Mouse (Mus musculus) stomach, postnatal 0 days (tissue): ENCODE results near the gene Hspb3. TPM values are rescaled to one million over a fixed set of nuclear protein-coding genes. Genes with fewer than 3 reads are reported as not detected.

Source experiments
- ATAC-seq: fragments of 200-750 bp; cut with Nextera tagmentation; 2 replicates; pipeline ENCODE4 v1.8.0; 2017; ENCODE audit not compliant: low FRiP score, low TSS enrichment
- DNase-seq: peaks from one replicate; pipeline ENCODE4 v3.0.0-alpha.2; 2016; ENCODE audit warnings: low spot score
- H3K27ac ChIP-seq: fragments of 300-500 bp; sonication (generic); replicated peaks from 2 replicates; pipeline ENCODE4 v1.5.1; 2014; ENCODE audit warnings: mild to moderate bottlenecking, control low read depth
- H3K27me3 ChIP-seq: fragments of 300-500 bp; sonication (generic); 2 replicates; pipeline ENCODE4 v1.6.1; 2014; ENCODE audit warnings: low read length; ENCODE audit not compliant: control insufficient read depth, insufficient read depth
- H3K36me3 ChIP-seq: fragments of 300-500 bp; sonication (generic); 2 replicates; pipeline ENCODE4 v1.6.1; 2014; ENCODE audit warnings: low read length, mixed read lengths; ENCODE audit not compliant: control insufficient read depth, insufficient read depth
- H3K4me1 ChIP-seq: fragments of 300-500 bp; sonication (generic); replicated peaks from 2 replicates; pipeline ENCODE4 v1.6.1; 2014; ENCODE audit warnings: antibody characterized with exemption; ENCODE audit not compliant: control insufficient read depth, insufficient read depth
- H3K4me2 ChIP-seq: fragments of 300-500 bp; sonication (generic); replicated peaks from 2 replicates; pipeline ENCODE4 v1.6.1; 2014; ENCODE audit warnings: low read depth, mild to moderate bottlenecking, control low read depth, moderate library complexity
- H3K4me3 ChIP-seq: fragments of 300-500 bp; sonication (generic); 2 replicates; pipeline ENCODE4 v1.5.1; 2014; ENCODE audit warnings: low read depth, low read length, control low read depth
- H3K9ac ChIP-seq: fragments of 300-500 bp; sonication (generic); 2 replicates; pipeline ENCODE4 v1.6.1; 2014; ENCODE audit warnings: mild to moderate bottlenecking, low read length, control low read depth, mixed read lengths
- H3K9me3 ChIP-seq: fragments of 300-500 bp; sonication (generic); 2 replicates; pipeline ENCODE4 v1.6.1; 2016; ENCODE audit warnings: low read length; ENCODE audit not compliant: control insufficient read depth
- CTCF ChIP-seq: IDR thresholded peaks from 2 replicates; pipeline ENCODE4 v1.5.1; 2016; ENCODE audit warnings: antibody characterized with exemption, low read depth, mild to moderate bottlenecking, moderate library complexity
- EP300 ChIP-seq: optimal IDR thresholded peaks from 2 replicates; pipeline ENCODE3; 2016; ENCODE audit warnings: antibody characterized with exemption
- WGBS: fragments of 180-500 bp; shearing (Covaris S2); extraction: QIAGEN DNeasy Blood & Tissue Kit; methylation state at CpG from one replicate; pipeline ENCODE4 v1.1.7; 2014; 5-methylcytosine and 5-hydroxymethylcytosine counted together
- polyA plus RNA-seq: library from polyadenylated mRNA; unstranded; fragments of >200 nt; fragmentation: Nextera tagmentation; extraction: Ambion mirVana; gene quantifications from 2 replicates; pipeline ENCODE4 v1.2.1, GENCODE M21; 2015

Gene Hspb3
- polyA plus RNA-seq, 1 experiment from 2014 or later, result not detected

DNA sequence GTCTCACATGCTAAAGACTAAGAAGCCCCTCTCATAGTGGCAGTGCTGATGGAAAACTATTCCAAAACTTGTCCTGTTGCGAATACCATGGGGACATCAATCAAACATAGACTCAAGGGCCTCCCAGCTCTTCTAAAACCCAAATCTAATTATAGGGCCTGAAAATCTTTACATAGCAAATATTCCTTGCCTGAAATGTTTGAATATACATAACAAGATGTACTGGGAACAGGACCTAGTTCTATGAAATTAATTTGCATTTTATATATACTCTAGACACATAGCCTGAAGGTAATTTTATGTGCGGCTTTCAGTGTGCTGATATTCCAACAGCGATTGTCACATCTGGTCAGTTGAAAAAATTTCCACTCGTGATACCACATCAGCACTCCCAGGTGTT lies 8.0 kb downstream of the Hspb3 start:
- no peak for ATAC-seq
- H3K9ac ChIP-seq, result no peak overlapping the region
- no peaks in the 10 kb centered on the region for H3K27me3 ChIP-seq
- no peak overlapping the region for H3K4me2 ChIP-seq
- no peaks in the 10 kb centered on the region for H3K36me3 ChIP-seq
- no peaks in the 10 kb centered on the region for H3K4me1 ChIP-seq
- no peak overlapping the region for H3K4me3 ChIP-seq
- TF ChIP-seq EP300 (no peak), CTCF (no peak)
- WGBS, result 89% methylated on average over 4 of the region's 4 CpGs
- DNase-seq, result no peak
- H3K9me3 ChIP-seq, result no peaks in the 10 kb centered on the region
- H3K27ac ChIP-seq, result no peak overlapping the region

GRCm38 (mm10) chr13:113640944-113641597 lies 22.4 kb downstream of the Hspb3 start:
- H3K9me3 ChIP-seq, result no peaks in the 10 kb centered on the region
- H3K27ac ChIP-seq, result no peak overlapping the region
- ATAC-seq, result no peak
- no peaks in the 10 kb centered on the region for H3K27me3 ChIP-seq
- no peak overlapping the region for H3K4me2 ChIP-seq
- no peaks in the 10 kb centered on the region for H3K4me1 ChIP-seq
- WGBS, result 80% methylated on average over 11 of the region's 11 CpGs
- DNase-seq, result no peak
- H3K9ac ChIP-seq, result no peak overlapping the region
- no peak overlapping the region for H3K4me3 ChIP-seq
- H3K36me3 ChIP-seq, result no peaks in the 10 kb centered on the region
- peak; percentile 65 for TF ChIP-seq CTCF
- TF ChIP-seq EP300, result no peak

GRCm38 (mm10) chr13:113638914-113639313 lies 24.6 kb downstream of the Hspb3 start:
- H3K4me1 ChIP-seq, result no peaks in the 10 kb centered on the region
- DNase-seq, result no peak
- TF ChIP-seq EP300 (no peak), CTCF (peak; percentile 76)
- WGBS, result 29% methylated on average over 7 of the region's 7 CpGs
- no peak for ATAC-seq
- H3K4me3 ChIP-seq, result no peak overlapping the region
- H3K9me3 ChIP-seq, result no peaks in the 10 kb centered on the region
- H3K9ac ChIP-seq, result no peak overlapping the region
- no peak overlapping the region for H3K27ac ChIP-seq
- H3K4me2 ChIP-seq, result no peak overlapping the region
- no peaks in the 10 kb centered on the region for H3K27me3 ChIP-seq
- H3K36me3 ChIP-seq, result no peaks in the 10 kb centered on the region

DNA sequence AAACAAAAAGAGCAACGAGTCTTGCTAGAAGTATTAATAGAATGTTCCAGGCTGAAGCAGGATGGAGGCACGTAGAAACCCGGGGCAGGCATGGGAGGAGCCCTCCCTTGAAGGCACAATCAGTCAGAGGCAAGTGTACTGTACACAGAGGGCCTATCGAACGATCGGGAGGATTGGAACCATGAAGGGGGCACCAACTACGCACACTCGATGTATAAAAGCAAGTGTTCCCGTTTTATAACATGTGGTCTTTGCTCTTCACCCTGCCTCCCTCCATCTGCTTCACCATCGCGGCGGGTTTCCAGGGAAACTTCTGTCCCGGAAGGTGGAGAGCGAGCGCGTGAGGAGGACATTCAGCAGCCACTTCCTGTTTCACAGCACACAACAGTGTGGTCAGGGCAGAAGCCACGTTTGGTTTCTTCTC lies 27.7 kb downstream of the Hspb3 start:
- no peak for TF ChIP-seq EP300
- no peak for TF ChIP-seq CTCF
- H3K27ac ChIP-seq, result peak overlapping the region; percentile 35
- ATAC-seq (no peak), DNase-seq (no peak)
- H3K4me2 ChIP-seq, result no peak overlapping the region
- H3K36me3 ChIP-seq, result no peaks in the 10 kb centered on the region
- 68% methylated on average over 17 of the region's 17 CpGs for WGBS
- H3K9me3 ChIP-seq, result no peaks in the 10 kb centered on the region
- H3K9ac ChIP-seq, result no peak overlapping the region
- H3K4me1 ChIP-seq, result no peaks in the 10 kb centered on the region
- no peaks in the 10 kb centered on the region for H3K27me3 ChIP-seq
- no peak overlapping the region for H3K4me3 ChIP-seq

- Histone ChIP-seq H3K4me2 (no peak overlapping the region), H3K36me3 (no peaks in the 10 kb centered on the region), H3K9ac (no peak overlapping the region), H3K27me3 (no peaks in the 10 kb centered on the region), H3K9me3 (no peaks in the 10 kb centered on the region), H3K4me1 (no peaks in the 10 kb centered on the region), H3K27ac (no peak overlapping the region), H3K4me3 (no peak overlapping the region)
- ATAC-seq (0 out of 2 replicates have a peak, but pooled peaks have one; percentile 30), DNase-seq (no peak)
- 54% methylated on average over 15 of the region's 15 CpGs for WGBS
- TF ChIP-seq EP300, result no peak
- no peak for TF ChIP-seq CTCF
Observed at GRCm38 (mm10) chr13:113634732-113635481, 28.6 kb downstream of the Hspb3 start.

DNA sequence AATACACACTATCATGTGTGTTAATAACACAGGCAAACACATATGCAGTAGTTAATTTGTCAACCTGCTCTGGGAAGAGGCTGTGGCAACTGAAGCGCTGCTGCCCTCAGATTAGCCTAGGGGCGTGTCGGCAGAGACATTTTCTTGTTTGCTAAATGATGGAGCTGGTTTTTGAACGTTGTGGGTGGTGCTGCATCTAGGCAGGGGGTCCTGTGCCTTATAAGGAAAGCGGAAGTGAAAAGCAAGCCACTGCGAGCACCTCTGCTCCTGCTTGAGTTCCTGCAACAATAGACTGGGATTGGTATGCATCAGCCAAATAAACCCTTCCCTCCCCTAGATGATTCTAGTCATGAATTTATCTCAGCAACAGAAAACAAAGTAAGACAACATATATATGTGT lies 31.0 kb downstream of the Hspb3 start:
- ATAC-seq (no peak), DNase-seq (no peak)
- Histone ChIP-seq H3K27ac (no peak overlapping the region), H3K9ac (no peak overlapping the region), H3K9me3 (no peaks in the 10 kb centered on the region), H3K4me1 (no peaks in the 10 kb centered on the region), H3K4me3 (no peak overlapping the region), H3K27me3 (no peaks in the 10 kb centered on the region), H3K4me2 (no peak overlapping the region), H3K36me3 (no peaks in the 10 kb centered on the region)
- 49% methylated on average over 6 of the region's 6 CpGs for WGBS
- no peak for TF ChIP-seq EP300
- TF ChIP-seq CTCF, result no peak
